Mouse (Mus musculus) liver, embryonic 14.5 days (tissue): ENCODE measurements around the gene Gm17334.

Experiments used
- CTCF ChIP-seq: IDR thresholded peaks from 2 replicates; pipeline ENCODE4 v1.5.1; 2016; ENCODE audit warnings: antibody characterized with exemption, low read depth, control low read depth
- EP300 ChIP-seq: IDR thresholded peaks from 2 replicates; pipeline ENCODE4 v1.6.1; 2016; ENCODE audit warnings: antibody characterized with exemption, low read depth

GRCm38 (mm10) chr11:53786058-53787031 is 13.4 kb upstream of the Gm17334 start:
- TF ChIP-seq CTCF (no peak), EP300 (no peak)
